Mouse (Mus musculus) kidney, adult 2 months (tissue): ENCODE measurements around the gene Ube2t. TPM values are rescaled to one million over a fixed set of nuclear protein-coding genes. Genes with fewer than 3 reads are reported as not detected.
A peak's percentile ranks its signal among the peaks of the same experiment; 100 is the strongest.

Experiments
- DNase-seq: peaks from one replicate; pipeline ENCODE4 v3.0.0; 2021
- H3K27ac ChIP-seq: fragments of 200-500 bp; 2 replicates; pipeline ENCODE4 v1.5.1; 2012; ENCODE audit warnings: low read depth, low read length, control low read depth, inconsistent platforms; ENCODE audit not compliant: insufficient read depth
- H3K27me3 ChIP-seq: fragments of 200-500 bp; replicated peaks from 2 replicates; pipeline ENCODE4 v1.6.1; 2012; ENCODE audit warnings: mild to moderate bottlenecking, moderate library complexity, low read length, inconsistent platforms; ENCODE audit not compliant: control insufficient read depth, insufficient read depth
- H3K36me3 ChIP-seq: fragments of 200-500 bp; 2 replicates; pipeline ENCODE4 v1.6.1; 2012; ENCODE audit warnings: mild to moderate bottlenecking, moderate library complexity, low read length, inconsistent platforms; ENCODE audit not compliant: control insufficient read depth, insufficient read depth
- H3K4me1 ChIP-seq: fragments of 200-500 bp; 2 replicates; pipeline ENCODE4 v1.6.1; 2011; ENCODE audit warnings: low read length; ENCODE audit not compliant: control insufficient read depth, insufficient read depth
- H3K4me3 ChIP-seq: fragments of 200-500 bp; 2 replicates; pipeline ENCODE4 v1.5.1; 2011; ENCODE audit warnings: mild to moderate bottlenecking, low read depth, low read length, control low read depth; ENCODE audit not compliant: insufficient read depth
- CTCF ChIP-seq: fragments of 200-500 bp; conservative IDR thresholded peaks from 2 replicates; pipeline ENCODE4 v1.5.1; 2011; ENCODE audit warnings: low read depth, mild to moderate bottlenecking, control low read depth, low read length, moderate library complexity, mixed read lengths; ENCODE audit not compliant: insufficient read depth, insufficient read length
- POLR2A ChIP-seq: fragments of 200-500 bp; IDR thresholded peaks from one replicate; pipeline ENCODE4 v1.6.1; 2011; ENCODE audit warnings: low read depth, low read length, control low read depth
- WGBS: fragments of 180-500 bp; shearing (Covaris S2); methylation state at CpG from one replicate; pipeline ENCODE4 v1.1.7; 2018; 5-methylcytosine and 5-hydroxymethylcytosine counted together
- polyA plus RNA-seq: library from polyadenylated mRNA; depleted of rRNA; stranded (reverse); fragments of >200 nt; gene quantifications from 2 replicates; pipeline ENCODE4 v1.2.3, GENCODE M21; 2012

The Ube2t gene
- polyA plus RNA-seq, 1 experiment, result 0.61 TPM

GRCm38 (mm10) chr1:134962821-134963220, 456 bp downstream of the Ube2t start:
- 2% methylated on average over 11 of the region's 11 CpGs for WGBS
- H3K4me1 ChIP-seq, result 0 out of 2 replicates have a peak, but pooled peaks cover 2% of the 10 kb centered on the region
- DNase-seq, result peak; percentile 38
- H3K27me3 ChIP-seq, result no peaks in the 10 kb centered on the region
- TF ChIP-seq CTCF (peak; percentile 39), POLR2A (no peak)
- H3K36me3 ChIP-seq, result no peaks in the 10 kb centered on the region
- H3K4me3 ChIP-seq, result peak overlapping the region; percentile 87
- no peak overlapping the region for H3K27ac ChIP-seq

- WGBS, result 97% methylated on average over 2 of the region's 2 CpGs
- Histone ChIP-seq H3K27ac (no peak overlapping the region), H3K4me1 (0 out of 2 replicates have a peak, but pooled peaks cover 2% of the 10 kb centered on the region), H3K36me3 (no peaks in the 10 kb centered on the region), H3K27me3 (no peaks in the 10 kb centered on the region), H3K4me3 (no peak overlapping the region)
- no peak for DNase-seq
- no peak for TF ChIP-seq CTCF
- no peak for TF ChIP-seq POLR2A
Measured at GRCm38 (mm10) chr1:134965430-134965829, 3.1 kb downstream of the Ube2t start.

GRCm38 (mm10) chr1:134972920-134973319, 10.6 kb downstream of the Ube2t start:
- H3K4me1 ChIP-seq, result no peaks in the 10 kb centered on the region
- no peak for TF ChIP-seq POLR2A
- TF ChIP-seq CTCF, result no peak
- H3K27me3 ChIP-seq, result no peaks in the 10 kb centered on the region
- H3K36me3 ChIP-seq, result no peaks in the 10 kb centered on the region
- H3K4me3 ChIP-seq, result no peak overlapping the region
- DNase-seq, result peak; percentile 18
- H3K27ac ChIP-seq, result no peak overlapping the region
- 77% methylated on average over 1 of the region's 1 CpGs for WGBS

- DNase-seq, result peak; percentile 60
- 36% methylated on average over 48 of the region's 48 CpGs for WGBS
Measured at GRCm38 (mm10) chr1:134987173-134987961, 25.0 kb downstream of the Ube2t start.

GRCm38 (mm10) chr1:134987962-134988341, 25.6 kb downstream of the Ube2t start:
- Histone ChIP-seq H3K4me3 (peak overlapping the region; percentile 50), H3K36me3 (no peaks in the 10 kb centered on the region), H3K27ac (no peak overlapping the region), H3K27me3 (no peaks in the 10 kb centered on the region; the same call in 1 of the 2 replicates), H3K4me1 (no peaks in the 10 kb centered on the region)
- TF ChIP-seq POLR2A, result no peak
- no peak for DNase-seq
- WGBS, result 15% methylated on average over 14 of the region's 14 CpGs

More at GRCm38 (mm10) chr1:134987173-134987961, 25.0 kb downstream of the Ube2t start:
- H3K27ac ChIP-seq, result no peak overlapping the region
- H3K4me1 ChIP-seq, result no peaks in the 10 kb centered on the region
- no peaks in the 10 kb centered on the region for H3K36me3 ChIP-seq
- no peaks in the 10 kb centered on the region; the same call in 1 of the 2 replicates for H3K27me3 ChIP-seq
- peak overlapping the region; percentile 50 for H3K4me3 ChIP-seq
- TF ChIP-seq POLR2A, result no peak
- no peak for TF ChIP-seq CTCF

- TF ChIP-seq CTCF (peak; percentile 92), POLR2A (no peak)
- 8% methylated on average over 7 of the region's 7 CpGs for WGBS
- H3K27me3 ChIP-seq, result no peaks in the 10 kb centered on the region; the same call in 1 of the 2 replicates
Measured at GRCm38 (mm10) chr1:134989372-134989771, 27.0 kb downstream of the Ube2t start.

GRCm38 (mm10) chr1:134992046-134992645, 29.8 kb downstream of the Ube2t start:
- H3K27ac ChIP-seq, result no peak overlapping the region

More at GRCm38 (mm10) chr1:134989372-134989771, 27.0 kb downstream of the Ube2t start:
- DNase-seq, result peak; percentile 81
- no peak overlapping the region for H3K27ac ChIP-seq
- no peaks in the 10 kb centered on the region for H3K36me3 ChIP-seq
- H3K4me1 ChIP-seq, result no peaks in the 10 kb centered on the region
- H3K4me3 ChIP-seq, result no peak overlapping the region

More at GRCm38 (mm10) chr1:134992046-134992645, 29.8 kb downstream of the Ube2t start:
- peak; percentile 54 for DNase-seq
- WGBS, result 36% methylated on average over 8 of the region's 8 CpGs
- H3K27me3 ChIP-seq, result no peaks in the 10 kb centered on the region
- H3K4me1 ChIP-seq, result no peaks in the 10 kb centered on the region
- TF ChIP-seq POLR2A (no peak), CTCF (no peak)
- no peaks in the 10 kb centered on the region for H3K36me3 ChIP-seq
- no peak overlapping the region for H3K4me3 ChIP-seq
